Mouse (Mus musculus) urinary bladder, postnatal 14 days (tissue): ENCODE data around the gene Bahd1.

Source experiments
- DNase-seq: peaks from one replicate; pipeline ENCODE4 v3.0.0; 2021; ENCODE audit warnings: low spot score

The Bahd1 gene

DNA sequence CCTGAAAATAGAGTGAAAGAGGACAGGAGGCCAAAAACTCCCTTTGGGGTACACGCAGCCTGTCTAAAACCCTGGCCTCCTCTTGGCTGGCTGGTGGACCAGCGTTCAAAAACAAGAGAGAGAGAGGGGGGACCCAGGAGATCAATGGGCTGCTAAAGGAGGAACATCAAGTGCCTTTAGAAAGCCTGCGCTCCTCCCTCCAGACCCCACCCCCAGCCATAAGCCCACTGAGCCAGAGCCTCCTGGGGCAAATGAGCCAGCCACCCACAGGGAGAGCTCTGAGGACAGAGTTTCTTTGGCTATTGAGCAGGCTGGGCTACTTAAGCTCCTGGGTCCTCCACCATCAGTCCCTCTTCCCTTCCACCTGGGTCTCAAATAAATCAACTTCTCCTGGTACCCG, 1.4 kb upstream of the Bahd1 start:
- DNase-seq: no peak

GRCm38 (mm10) chr2:118899306-118899705, 871 bp upstream of the Bahd1 start:
- DNase-seq: no peak

DNA sequence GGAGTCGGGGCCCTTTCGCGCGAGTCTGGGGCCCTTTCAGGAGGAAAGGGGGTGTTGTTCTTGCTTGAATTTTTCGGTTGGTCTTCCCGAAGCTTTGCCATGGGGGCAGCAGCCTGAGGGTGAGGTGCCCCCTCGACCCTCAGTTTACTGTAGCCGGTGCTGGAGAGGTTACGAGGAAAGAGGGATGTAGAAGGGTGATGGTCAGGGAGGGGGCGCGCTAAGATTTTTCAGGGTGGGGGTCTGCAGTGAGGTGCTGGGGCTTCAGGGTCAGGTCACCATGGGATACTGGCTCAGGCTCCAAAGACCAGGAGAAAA, 606 bp downstream of the Bahd1 start:
- no peak for DNase-seq

DNA sequence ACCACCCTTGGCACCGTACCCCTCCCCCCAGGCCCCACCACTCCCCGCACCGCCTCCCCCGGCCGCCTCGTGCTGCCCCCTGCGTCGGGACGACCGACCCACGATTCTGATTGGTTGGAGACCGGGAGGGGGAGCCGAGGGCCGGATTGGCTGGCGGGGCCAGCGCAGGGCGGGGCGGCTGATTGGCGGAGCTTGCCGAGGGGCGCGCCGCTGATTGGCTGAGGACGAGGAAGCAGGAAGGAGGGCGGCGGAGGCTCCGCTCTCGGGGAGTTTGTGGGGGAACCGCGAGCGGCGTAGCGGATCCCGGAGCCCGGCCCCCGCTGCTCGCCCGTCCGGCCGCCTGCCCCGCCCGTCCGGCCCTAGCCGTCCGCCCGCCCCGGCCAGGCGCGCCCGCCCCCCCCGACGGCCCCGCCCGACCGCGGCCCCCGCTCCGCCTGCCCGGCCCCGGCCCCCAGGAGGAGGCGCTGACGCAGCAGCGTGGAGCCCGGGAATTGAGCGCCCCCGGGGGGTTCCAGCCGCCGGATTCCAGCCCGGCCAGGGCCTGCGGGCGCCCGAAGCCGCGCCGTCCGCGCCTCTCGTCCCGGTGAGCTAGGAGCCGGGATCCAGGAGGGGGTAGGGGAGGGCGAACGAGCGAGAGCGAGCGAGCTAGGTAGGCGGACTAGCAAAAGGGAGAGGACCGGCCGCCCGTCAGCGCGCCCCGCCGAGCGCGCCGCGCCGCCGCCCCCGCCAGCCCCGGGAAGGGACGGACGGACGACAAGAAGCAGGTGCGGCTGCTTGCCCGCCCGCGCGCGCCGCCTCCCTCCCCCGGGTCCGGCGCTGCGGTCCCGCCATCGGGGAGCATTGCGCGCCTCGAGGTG, 1.2 kb downstream of the Bahd1 start:
- DNase-seq: peak; percentile 97

GRCm38 (mm10) chr2:118902051-118903025, 2.2 kb downstream of the Bahd1 start:
- DNase-seq: peak; percentile 47

- DNase-seq: no peak
Observed at GRCm38 (mm10) chr2:118903333-118903741, 3.2 kb downstream of the Bahd1 start.

DNA sequence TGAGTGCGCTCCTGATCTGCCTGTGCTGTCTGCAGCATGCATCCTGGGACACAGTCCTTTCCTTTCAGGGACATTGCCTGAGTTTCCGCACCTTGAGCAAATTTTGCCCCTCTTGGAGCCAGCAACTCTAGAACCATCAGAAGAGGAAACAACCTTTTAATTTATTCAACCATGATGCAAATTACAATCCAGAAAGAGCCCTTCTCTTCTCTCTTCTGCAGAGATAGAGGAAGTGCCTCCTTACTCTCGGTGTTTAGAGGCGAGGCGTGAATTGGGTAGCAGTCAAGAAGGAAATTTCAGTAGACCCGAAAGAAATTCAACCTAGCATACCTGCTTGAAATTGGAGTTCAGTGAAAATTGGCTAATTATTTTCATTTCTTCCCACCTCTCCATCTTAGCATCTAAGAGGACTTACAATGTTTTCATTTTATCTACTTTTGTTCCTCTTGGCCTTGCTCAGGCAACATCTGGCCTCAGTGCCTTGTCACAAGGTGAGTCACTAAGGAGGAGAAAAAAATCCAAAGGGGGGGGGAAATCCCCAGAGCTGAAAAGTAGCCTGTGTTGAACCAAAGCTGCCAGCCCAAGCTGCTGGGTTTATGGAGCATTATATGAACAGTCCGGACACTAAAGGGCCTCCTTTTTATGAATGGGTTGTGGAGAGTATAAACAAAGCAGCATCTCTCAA, 5.4 kb downstream of the Bahd1 start:
- DNase-seq: no peak

- no peak for DNase-seq
Observed at GRCm38 (mm10) chr2:118906118-118906492, 5.9 kb downstream of the Bahd1 start.

DNA sequence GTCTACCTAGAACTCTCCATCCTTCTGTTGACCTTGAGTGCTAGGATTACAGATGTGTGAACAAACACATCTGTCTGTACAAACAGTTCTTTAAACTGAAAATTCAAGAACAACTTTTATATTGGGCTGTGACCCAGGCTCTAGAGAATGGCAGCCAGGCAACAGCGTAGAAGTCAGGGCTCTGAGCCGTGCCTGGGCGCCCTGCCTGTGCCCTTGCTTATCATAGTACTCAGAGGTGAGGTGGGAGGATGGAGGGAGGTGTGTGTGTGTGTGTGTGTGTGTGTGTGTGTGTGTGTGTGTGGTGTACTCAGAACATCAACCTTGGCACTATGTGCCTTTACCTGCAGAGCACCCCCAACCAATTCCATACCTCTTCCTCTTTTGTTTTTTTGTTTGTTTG, 7.6 kb downstream of the Bahd1 start:
- no peak for DNase-seq

DNA sequence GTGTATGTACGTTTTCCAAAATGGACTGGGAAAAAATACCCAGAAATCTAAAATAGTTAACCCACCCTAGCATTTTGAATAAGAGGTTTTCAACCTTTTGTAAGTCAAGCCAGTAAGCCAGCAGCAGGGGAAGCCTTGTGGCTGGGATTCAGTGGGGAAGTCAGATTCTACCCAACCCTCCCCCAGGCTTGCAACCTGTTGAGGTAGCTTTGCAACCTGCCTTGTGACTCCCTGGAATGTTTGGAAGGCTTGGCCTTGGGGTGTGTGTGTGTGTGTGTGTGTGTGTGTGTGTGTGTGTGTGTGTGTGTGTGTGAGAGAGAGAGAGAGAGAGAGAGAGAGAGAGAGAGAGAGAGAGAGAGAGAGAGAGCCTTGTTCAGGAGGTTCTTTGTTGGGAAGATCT, 9.0 kb downstream of the Bahd1 start:
- DNase-seq: no peak

DNA sequence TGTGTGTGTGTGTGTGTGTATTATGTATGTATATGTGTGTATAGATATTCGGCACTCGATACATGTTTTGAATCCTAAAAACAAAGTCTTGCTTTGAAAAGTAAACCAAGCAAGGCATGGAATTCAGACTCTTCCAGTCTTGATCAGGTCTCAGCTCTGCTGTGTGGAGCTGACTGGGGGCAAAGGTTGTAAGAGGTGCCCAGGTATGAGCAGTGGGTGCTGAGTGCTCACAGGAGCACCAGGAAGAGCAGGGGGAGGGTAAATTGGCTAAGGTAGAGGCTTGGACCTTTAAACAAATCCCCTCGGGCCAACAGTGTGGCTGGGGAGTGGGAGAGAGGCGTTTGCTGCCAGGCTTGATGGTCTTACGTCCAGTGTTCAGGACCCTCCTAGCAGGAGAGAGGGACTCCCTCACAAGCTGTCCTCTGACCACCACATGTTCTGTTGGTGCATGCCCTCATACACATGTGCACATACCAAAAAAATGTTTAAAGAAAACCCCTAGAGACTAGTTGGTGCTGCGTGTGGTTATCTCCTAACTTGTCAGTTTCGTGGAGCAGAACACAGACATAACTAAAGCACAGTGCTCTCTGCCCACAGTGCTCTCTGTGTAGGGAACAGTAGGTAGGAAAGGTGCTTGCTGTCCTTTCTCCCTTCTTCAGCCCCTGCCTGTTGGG, 10.6 kb downstream of the Bahd1 start:
- no peak for DNase-seq

- no peak for DNase-seq
Observed at GRCm38 (mm10) chr2:118912706-118913105, 12.5 kb downstream of the Bahd1 start.

- DNase-seq: no peak
Observed at GRCm38 (mm10) chr2:118913551-118914276, 13.5 kb downstream of the Bahd1 start.

GRCm38 (mm10) chr2:118914685-118915084, 14.5 kb downstream of the Bahd1 start:
- no peak for DNase-seq

- no peak for DNase-seq
Observed at GRCm38 (mm10) chr2:118916436-118916835, 16.3 kb downstream of the Bahd1 start.

DNA sequence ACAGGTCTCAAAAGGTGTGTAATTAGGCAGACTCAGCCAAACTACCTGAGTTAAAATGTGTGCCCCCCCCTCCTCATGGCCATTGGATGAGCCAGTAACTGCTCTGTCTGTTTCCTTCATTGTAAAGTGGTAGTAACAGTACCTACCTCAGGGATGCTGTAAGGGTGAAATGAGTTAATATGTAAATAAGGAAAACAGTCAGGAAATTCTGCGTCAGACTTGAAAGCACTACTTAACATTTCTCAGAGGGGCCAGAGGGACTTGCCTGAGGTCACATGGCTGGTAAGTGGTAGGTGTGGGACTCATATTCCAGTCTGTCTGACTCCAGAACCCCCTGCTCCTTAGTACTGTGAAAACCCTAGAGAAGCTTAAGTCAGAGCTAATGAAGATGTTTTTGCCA, 18.4 kb downstream of the Bahd1 start:
- DNase-seq: no peak

DNA sequence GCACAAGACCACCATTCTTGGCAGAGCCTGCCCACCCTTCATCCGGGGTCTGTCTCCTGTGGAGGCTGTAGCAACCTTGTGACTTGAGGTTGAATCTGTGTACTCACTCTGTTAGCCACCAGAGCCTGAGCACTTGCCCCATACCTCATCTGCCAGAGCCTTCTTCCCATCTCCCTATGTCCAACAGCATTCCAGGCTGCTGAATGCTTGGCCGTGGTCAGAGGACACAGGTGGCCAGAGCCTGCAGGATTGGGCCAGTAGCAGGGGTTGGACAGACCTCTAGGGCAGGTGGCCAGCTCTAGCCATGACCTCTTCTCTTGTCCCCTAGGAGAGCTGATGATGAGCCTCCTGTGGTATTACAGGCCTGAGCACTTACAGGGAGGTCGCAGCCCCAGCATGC, 20.3 kb downstream of the Bahd1 start:
- no peak for DNase-seq

- no peak for DNase-seq
Observed at GRCm38 (mm10) chr2:118925952-118926351, 25.8 kb downstream of the Bahd1 start.

GRCm38 (mm10) chr2:118926361-118926997, 26.3 kb downstream of the Bahd1 start, which contains the start of gene Chst14:
Gene Chst14, plus strand, starts transcription at chr2:118926496.
- DNase-seq: peak; percentile 77

DNA sequence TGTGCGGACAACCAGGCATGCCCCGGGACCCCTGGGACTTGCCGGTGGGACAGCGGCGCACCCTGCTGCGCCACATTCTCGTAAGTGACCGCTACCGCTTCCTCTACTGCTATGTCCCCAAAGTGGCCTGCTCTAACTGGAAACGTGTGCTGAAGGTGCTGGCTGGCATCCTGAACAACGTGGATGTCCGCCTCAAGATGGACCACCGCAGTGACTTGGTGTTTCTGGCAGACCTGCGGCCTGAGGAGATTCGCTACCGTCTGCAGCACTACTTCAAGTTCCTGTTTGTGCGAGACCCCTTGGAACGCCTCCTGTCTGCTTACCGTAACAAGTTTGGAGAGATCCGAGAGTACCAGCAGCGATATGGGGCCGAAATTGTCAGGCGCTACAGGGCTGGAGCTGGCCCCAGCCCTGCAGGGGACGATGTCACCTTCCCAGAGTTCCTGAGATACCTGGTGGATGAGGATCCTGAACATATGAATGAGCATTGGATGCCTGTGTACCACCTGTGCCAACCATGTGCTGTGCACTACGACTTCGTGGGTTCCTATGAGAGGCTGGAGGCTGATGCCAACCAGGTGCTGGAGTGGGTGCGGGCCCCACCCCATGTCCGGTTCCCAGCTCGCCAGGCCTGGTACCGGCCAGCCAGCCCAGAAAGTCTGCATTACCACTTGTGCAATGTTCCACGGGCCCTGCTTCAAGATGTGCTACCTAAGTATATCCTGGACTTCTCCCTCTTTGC, 27.0 kb downstream of the Bahd1 start:
- DNase-seq: no peak
